Mouse (Mus musculus): ENCODE measurements at regions not wholly inside any gene's neighbourhood (a gene's known extent, or its start where the extent isn't known, plus 50 kb on each side); places are given as distances from the start of the nearest gene placed in this dataset.

DNA sequence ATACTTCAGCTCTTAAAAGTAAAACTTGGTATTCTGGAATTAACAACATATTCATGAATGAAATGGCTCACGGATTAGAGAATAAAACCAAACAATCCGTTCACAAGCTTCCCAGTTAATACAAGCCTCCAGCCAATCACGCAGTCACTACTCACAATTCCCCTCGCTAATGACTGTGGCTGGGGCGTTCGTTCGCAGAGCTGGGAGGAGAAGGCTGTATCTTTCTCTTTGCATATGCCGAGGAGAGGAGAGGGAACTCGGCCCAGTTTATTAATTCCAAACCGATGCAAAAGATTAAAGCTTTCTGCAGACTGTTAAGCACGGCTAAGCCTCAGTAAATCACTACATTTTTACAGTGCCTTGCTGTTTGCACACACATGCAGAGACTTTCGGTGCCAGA is 231.5 kb downstream of the Tmem182 start:
- TF ChIP-seq CTCF (IDR thresholded peaks at IDR 0.05) (no peak), EP300 (IDR thresholded peaks at IDR 0.05) (no peak)
